Mouse (Mus musculus) mouse trophoblast stem cell (cell line): ENCODE results near the gene Dusp18.

ENCODE experiments used
- in situ Hi-C, 2 experiments: fragments of 300-500 bp; cut with MseI, MboI; formaldehyde crosslinking; loops; 2 replicates in 1 of 2; 3 replicates in 1 of 2; pipeline ENCODE4 v1.15.1; 2025

The Dusp18 gene

GRCm38 (mm10) chr11:3930019-3930418, 35.0 kb downstream of the Dusp18 start:
- in situ Hi-C loops, result no loop called here

DNA sequence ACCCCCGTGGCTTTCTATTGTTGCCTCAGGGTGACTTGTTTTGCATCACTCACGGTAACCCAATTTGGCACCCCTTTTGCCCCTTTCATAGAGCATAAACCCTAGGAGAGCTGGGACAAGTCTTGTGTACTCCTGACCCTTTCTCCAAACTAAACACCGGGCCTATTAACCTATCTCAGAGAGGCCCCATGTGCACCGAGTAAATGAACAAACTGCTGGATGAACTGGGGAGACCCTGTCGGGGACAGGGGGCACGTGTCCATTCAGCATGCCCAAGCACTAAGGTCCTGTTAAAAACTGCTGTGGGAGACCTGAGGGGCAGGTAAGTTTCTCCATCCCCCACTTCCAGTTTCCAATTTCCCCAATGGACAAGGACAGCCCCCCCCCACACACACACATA, 35.9 kb downstream of the Dusp18 start:
- in situ Hi-C loops, result no loop called here

DNA sequence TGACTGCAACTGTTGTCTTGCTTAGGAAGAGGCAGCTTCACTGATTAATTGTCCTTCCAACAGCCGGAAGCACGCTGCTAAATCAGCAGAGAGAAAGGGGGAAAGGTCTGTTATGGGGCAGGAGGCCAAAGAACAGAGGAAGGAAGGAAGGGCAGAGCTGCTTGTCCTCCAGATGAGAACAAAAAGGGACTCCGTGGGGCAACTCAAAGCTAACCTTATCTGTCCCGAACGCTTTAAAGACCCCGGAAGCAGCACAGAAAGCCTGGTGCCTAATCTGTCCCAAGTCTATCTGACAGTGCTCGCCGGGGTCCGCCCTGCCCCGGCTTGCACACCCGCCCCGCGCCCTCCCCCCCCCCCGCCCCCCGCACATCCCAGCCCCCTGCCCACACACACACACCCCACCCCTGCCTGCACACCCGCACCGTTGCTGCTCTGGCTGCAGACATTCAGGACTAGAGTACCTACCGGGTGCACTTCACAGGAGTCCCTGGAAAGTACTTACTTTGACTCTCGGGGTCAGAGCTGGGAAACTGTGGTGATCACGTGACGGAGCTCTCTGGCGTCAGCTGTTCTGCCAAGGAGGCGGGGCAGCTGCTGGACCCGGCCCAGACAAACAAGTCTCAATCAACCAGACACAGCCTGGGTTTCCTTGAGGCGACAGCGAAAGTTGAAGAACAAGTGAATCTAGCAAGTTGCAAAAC, 36.6 kb downstream of the Dusp18 start, which contains the start of gene Tcn2:
TSS of gene Tcn2 (minus strand) at position 649 of the 701 bp plus-strand sequence.
- in situ Hi-C loops, result no loop called here

DNA sequence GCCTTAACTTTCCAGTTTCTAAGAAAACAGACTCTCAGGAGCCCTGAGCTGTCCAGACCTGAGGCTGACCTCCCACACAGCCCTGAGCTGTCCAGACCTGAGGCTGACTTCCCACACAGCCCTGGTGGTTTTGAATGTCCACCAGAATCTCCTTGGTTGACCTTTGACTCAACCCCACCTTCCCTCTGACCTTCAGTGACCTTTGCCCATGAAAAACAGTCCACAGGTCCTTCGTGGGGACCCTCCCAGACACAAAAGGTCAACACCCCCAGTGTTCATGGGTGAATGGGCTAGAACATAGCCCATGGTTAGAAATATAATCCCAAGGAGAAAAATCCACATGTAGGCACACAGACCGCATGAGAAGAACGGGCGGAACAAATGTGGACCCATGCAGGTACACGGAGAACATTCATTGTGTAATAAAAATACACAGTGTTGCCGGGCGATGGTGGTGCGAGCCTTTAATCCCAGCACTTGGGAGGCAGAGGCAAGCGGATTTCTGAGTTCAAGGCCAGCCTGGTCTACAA, 38.8 kb downstream of the Dusp18 start:
- in situ Hi-C loops, result no loop called here

DNA sequence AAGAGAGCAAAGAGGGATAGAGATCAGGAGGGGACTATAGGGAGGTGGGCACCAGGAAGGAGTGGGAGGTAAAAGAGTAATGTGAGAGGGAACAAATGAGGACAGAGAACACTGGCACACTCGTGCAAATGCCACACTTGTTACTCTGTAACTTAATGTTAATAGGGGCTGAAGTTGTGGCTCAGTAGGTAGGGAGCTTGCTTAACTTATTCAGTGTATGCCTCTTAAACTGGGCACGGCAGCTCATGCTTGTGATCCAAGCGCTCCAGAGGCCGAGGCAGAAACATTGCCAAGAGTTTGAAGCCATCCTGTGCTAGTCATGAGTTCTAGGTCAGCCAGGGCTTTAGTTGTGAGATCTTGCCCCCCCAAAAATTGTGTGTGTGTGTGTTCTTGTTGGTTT, 40.1 kb downstream of the Dusp18 start:
- in situ Hi-C loops, result no loop called here

DNA sequence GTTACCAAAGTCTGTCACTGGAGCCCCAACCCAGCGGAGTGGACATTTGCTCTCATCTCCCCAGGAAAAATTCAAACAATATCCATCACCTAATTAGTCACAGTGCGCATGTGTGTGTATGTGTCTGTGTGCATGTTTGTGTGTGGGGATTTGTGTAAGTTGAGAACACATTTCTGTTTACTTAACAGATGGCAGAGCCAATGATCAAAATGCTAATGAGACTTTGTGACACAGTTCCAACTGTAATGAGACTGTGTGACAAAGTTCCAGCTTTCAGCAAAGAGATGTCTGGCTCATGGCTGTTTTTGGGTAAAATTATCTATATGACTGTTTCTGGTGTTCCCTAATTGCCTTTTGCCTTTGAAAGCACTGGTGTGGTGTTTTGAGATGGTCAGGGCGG, 41.3 kb downstream of the Dusp18 start:
- in situ Hi-C loops, result no loop called here

DNA sequence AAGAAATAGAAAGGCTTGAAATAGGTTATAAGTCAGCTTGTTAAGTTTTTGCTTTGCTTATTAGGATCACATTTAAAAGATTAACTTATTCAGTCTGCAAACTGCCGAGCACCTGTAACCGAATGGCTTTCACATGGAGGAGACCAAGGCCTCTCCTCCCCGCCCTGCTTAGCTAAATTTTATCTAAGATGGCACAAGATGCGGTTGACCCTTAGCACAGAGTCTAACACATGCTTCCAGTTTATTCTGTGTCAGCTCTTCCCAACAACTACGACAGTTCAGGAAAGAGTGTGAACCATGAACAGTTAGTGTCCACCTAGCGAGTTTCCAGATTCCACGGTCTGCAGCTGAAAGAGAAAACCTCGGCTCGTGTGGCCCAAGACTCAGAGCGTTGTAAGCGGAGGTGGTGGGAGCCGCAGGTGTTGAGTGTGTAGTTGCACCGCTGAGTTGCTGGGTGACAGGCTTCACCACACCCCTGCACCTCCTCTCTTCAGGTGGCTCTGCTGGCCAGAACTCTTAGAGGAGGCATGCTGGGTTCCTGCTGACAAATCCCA, 42.4 kb downstream of the Dusp18 start:
- in situ Hi-C loops, result no loop called here

DNA sequence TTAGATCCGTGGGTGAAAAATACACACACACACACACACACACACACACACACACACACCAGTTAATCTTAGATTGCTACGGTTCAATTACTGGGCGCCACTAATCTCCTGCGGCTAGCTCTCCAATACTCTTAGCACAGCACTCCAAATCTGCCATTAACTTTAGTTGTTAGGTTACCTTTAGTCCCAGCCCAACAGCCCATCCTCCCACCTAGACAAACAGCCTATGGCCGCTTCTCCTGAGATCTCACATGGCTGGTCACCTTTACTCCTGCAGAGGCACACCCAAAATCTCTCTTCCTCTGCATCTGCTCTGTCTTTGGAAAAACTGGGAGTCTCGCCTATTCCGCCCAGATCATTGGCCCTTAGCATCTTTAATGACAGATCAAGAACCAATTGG, 46.3 kb downstream of the Dusp18 start:
- in situ Hi-C loops, result no loop called here

GRCm38 (mm10) chr11:3946386-3946785, 51.3 kb downstream of the Dusp18 start:
- in situ Hi-C loops, result no loop called here
